Mouse (Mus musculus) midbrain, postnatal 0 days (tissue): ENCODE data around the gene Dgat2. TPM values are rescaled to one million over a fixed set of nuclear protein-coding genes. Genes with fewer than 3 reads are reported as not detected.

Source experiments
- ATAC-seq: fragments of 200-750 bp; cut with Nextera tagmentation; 2 replicates; pipeline ENCODE4 v1.8.0; 2017; ENCODE audit warnings: moderate number of reproducible peaks, mild to moderate bottlenecking, moderate TSS enrichment, moderate library complexity; ENCODE audit not compliant: low FRiP score
- DNase-seq: peaks from one replicate; pipeline ENCODE4 v3.0.0-alpha.2; 2015; ENCODE audit warnings: low spot score
- H3K27ac ChIP-seq: fragments of 300-500 bp; sonication (generic); 2 replicates; pipeline ENCODE4 v1.5.1; 2014; ENCODE audit warnings: low read depth, mild to moderate bottlenecking, low read length, mixed read lengths
- H3K27me3 ChIP-seq: fragments of 300-500 bp; sonication (generic); 2 replicates; pipeline ENCODE4 v1.6.1; 2014; ENCODE audit warnings: low read length, control low read depth, mixed read lengths; ENCODE audit not compliant: insufficient read depth
- H3K36me3 ChIP-seq: fragments of 300-500 bp; sonication (generic); 2 replicates; pipeline ENCODE4 v1.6.1; 2014; ENCODE audit warnings: low read length, control low read depth, mixed read lengths; ENCODE audit not compliant: insufficient read depth
- H3K4me1 ChIP-seq: fragments of 300-500 bp; sonication (generic); 2 replicates; pipeline ENCODE4 v1.6.1; 2014; ENCODE audit warnings: mild to moderate bottlenecking, control low read depth, antibody characterized with exemption, low read length, mixed read lengths; ENCODE audit not compliant: insufficient read depth
- H3K4me2 ChIP-seq: fragments of 300-500 bp; sonication (generic); 2 replicates; pipeline ENCODE4 v1.6.1; 2014; ENCODE audit warnings: low read depth, mild to moderate bottlenecking, low read length, mixed read lengths; ENCODE audit not compliant: poor library complexity, severe bottlenecking
- H3K4me3 ChIP-seq: fragments of 300-500 bp; sonication (generic); 2 replicates; pipeline ENCODE4 v1.5.1; 2014; ENCODE audit warnings: low read depth, mild to moderate bottlenecking, low read length, moderate library complexity
- H3K9ac ChIP-seq: fragments of 300-500 bp; sonication (generic); replicated peaks from 2 replicates; pipeline ENCODE4 v1.6.1; 2014; ENCODE audit warnings: mild to moderate bottlenecking, low read length, moderate library complexity, mixed read lengths; ENCODE audit not compliant: poor library complexity, severe bottlenecking
- H3K9me3 ChIP-seq: fragments of 300-500 bp; sonication (generic); 2 replicates; pipeline ENCODE4 v1.6.1; 2016; ENCODE audit warnings: low read length, control low read depth
- CTCF ChIP-seq: IDR thresholded peaks from 2 replicates; pipeline ENCODE4 v1.5.1; 2016; ENCODE audit warnings: antibody characterized with exemption, mild to moderate bottlenecking
- WGBS: fragments of 180-500 bp; shearing (Covaris S2); extraction: QIAGEN DNeasy Blood & Tissue Kit; methylation state at CpG from one replicate; pipeline ENCODE4 v1.1.7; 2014; 5-methylcytosine and 5-hydroxymethylcytosine counted together
- polyA plus RNA-seq: library from polyadenylated mRNA; unstranded; fragments of >200 nt; fragmentation: Nextera tagmentation; extraction: Ambion mirVana; gene quantifications from 2 replicates; pipeline ENCODE4 v1.2.1, GENCODE M21; 2015
- total RNA-seq: library from RNA; depleted of rRNA; stranded (reverse); fragments of >200 nt; gene quantifications from 2 replicates; pipeline ENCODE4 v1.2.3, GENCODE M21; 2014; rRNA removed

Gene Dgat2
- total and polyA plus RNA-seq, 2 experiments from 2014 or later = 33.1 to 34.5 TPM

DNA sequence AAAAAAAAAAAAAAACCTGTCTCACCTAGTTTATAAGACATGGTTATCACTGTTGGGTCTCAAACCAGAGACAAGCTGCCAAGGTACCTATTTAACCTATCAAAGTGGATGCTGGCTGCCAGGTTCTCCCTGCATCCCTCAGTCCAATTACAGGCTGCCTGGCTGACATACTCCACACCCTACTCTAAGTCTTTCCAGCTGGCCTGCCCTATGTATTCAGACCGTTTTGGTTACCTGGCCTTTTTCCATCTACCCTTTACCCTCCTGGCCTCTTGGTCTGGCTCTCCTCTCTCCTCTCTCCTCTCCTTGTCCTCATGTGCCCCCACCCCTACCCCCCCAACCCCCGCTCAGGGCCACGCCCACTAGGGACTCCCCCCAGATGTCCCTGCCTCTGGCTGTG lies 65.7 kb downstream of the Dgat2 start:
- H3K4me3 ChIP-seq = no peak overlapping the region
- H3K36me3 ChIP-seq = no peaks in the 10 kb centered on the region
- H3K4me1 ChIP-seq = no peaks in the 10 kb centered on the region
- no peak for ATAC-seq
- no peak for TF ChIP-seq CTCF
- no peaks in the 10 kb centered on the region for H3K9me3 ChIP-seq
- DNase-seq = no peak
- H3K9ac ChIP-seq = no peak overlapping the region
- H3K27me3 ChIP-seq = no peaks in the 10 kb centered on the region
- H3K4me2 ChIP-seq = no peak overlapping the region
- no peak overlapping the region for H3K27ac ChIP-seq
- 94% methylated on average over 3 of the region's 3 CpGs for WGBS

DNA sequence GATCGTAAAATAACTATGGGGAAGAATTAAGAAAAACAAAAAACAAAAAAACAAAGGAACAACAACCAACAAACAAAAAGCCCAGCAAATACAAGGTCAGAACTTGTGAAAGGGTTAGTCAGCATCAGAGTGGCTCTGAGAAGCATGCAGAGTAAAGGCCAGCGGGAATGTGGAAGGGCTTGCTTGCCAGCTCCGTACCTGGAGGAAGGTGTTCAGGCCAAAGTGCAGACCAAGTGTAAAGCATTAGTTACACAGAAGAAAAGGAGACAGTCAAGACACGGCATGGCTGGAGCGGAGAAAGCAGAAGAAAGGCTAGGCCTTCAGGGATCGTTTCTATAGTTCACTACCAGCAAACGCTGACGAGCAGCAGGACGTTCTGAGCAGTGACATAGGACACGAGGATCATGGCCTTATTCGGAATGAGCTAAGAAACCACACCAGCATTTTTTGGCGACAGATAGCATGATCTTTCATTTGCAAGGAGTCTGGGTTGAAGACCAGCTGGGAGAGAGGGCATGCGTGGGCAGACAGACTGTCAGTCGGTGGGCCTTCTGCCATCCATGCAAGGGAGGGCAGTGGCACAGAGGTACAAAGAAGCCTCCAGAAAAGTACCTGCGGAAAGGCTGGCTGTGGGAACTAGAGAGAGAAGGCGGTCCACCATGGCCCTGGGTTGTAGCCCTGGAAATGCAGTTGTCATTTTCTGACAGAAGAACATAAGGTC lies 68.4 kb downstream of the Dgat2 start:
- Histone ChIP-seq H3K9me3 (no peaks in the 10 kb centered on the region), H3K9ac (no peak overlapping the region), H3K4me3 (no peak overlapping the region), H3K27ac (no peak overlapping the region), H3K27me3 (no peaks in the 10 kb centered on the region), H3K4me1 (no peaks in the 10 kb centered on the region), H3K36me3 (no peaks in the 10 kb centered on the region), H3K4me2 (no peak overlapping the region)
- TF ChIP-seq CTCF = no peak
- DNase-seq = no peak
- WGBS = 92% methylated on average over 16 of the region's 16 CpGs
- no peak for ATAC-seq

DNA sequence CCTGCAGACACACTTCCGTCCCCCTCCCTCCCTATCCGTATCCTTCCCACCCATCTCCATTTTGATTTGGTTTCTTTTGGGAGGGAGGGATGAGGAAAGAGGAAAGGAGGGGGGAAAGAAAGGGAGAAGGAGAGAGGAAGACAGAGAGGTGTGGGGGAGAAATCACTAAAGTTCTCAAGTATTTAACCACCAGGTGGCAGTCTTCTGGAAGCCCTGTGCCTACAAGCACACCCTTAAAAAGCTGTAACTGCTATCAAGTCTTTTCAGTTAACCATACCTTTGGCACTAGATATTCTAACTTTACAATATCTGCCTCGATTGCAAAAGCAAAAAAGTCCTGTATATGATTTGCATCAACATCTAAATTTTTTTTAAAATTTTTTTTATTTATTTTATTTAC lies 75.0 kb downstream of the Dgat2 start:
- H3K36me3 ChIP-seq = no peaks in the 10 kb centered on the region
- peak; percentile 81 for TF ChIP-seq CTCF
- no peaks in the 10 kb centered on the region for H3K9me3 ChIP-seq
- ATAC-seq (no peak), DNase-seq (peak; percentile 84)
- whole genome bisulfite sequencing = 51% methylated on average over 3 of the region's 3 CpGs
- no peaks in the 10 kb centered on the region for H3K4me1 ChIP-seq
- H3K27me3 ChIP-seq = no peaks in the 10 kb centered on the region
- H3K9ac ChIP-seq = no peak overlapping the region
- no peak overlapping the region for H3K4me2 ChIP-seq
- no peak overlapping the region for H3K27ac ChIP-seq
- H3K4me3 ChIP-seq = no peak overlapping the region

DNA sequence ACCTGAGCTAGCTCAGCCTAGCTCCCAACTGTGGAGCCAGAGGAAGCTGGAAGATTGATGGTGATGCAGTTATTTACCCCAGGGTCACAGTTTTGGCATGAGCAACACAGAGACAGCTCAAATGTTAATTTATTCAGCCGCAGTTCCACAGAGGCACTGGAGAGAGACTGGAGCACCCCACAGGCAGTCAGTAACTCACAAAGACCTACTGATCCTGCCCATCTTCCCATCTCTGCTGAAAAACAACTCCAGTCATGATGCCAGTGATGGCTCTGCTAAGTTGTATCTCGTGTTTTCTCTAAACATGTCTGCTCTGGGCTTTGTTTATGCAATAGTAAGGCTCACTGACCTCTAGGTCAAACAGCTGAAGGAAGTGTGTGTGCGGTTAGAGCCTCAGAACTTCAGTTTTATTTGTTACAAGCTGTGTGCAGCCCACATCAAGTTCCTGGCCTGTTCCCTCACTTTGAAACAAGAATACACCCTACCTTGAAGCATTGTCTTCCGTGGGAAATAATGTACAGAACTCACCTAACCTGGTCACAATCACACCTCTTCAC lies 75.7 kb downstream of the Dgat2 start:
- Histone ChIP-seq H3K36me3 (no peaks in the 10 kb centered on the region), H3K4me1 (no peaks in the 10 kb centered on the region), H3K4me3 (no peak overlapping the region), H3K4me2 (no peak overlapping the region), H3K27me3 (no peaks in the 10 kb centered on the region), H3K9ac (no peak overlapping the region), H3K9me3 (no peaks in the 10 kb centered on the region), H3K27ac (no peak overlapping the region)
- WGBS = 62% methylated on average over 4 of the region's 4 CpGs
- TF ChIP-seq CTCF = no peak
- ATAC-seq (no peak), DNase-seq (peak; percentile 9)

Other genes with a start within 250 kb of the Dgat2 start
- gene Uvrag, start 41.6 kb downstream of the Dgat2 start, total RNA-seq = 23.3 and 26.3 TPM in 2 replicates
- 13.5 and 19.8 TPM in 2 replicates for gene Uvrag, start 41.6 kb downstream of the Dgat2 start, polyA plus RNA-seq
- gene Mogat2, start 55.9 kb upstream of the Dgat2 start, total RNA-seq = 0.71 TPM in 1 of 2 replicates, not detected in the other
- 0.33 and 0.38 TPM in 2 replicates for gene Mogat2, start 55.9 kb upstream of the Dgat2 start, polyA plus RNA-seq
- gene Map6, start 84.7 kb upstream of the Dgat2 start, total RNA-seq = 326 and 332 TPM in 2 replicates
- 117 and 126 TPM in 2 replicates for gene Map6, start 84.7 kb upstream of the Dgat2 start, polyA plus RNA-seq
- gene Serpinh1, start 170.5 kb upstream of the Dgat2 start, total RNA-seq = 151 and 160 TPM in 2 replicates
- gene Serpinh1, start 170.5 kb upstream of the Dgat2 start, polyA plus RNA-seq = 114 and 125 TPM in 2 replicates
- gene Gdpd5, start 198.7 kb upstream of the Dgat2 start, total RNA-seq = 41.0 and 44.6 TPM in 2 replicates
- 25.9 and 26.0 TPM in 2 replicates for gene Gdpd5, start 198.7 kb upstream of the Dgat2 start, polyA plus RNA-seq